Mouse (Mus musculus) cortical plate, adult 2 months (tissue): ENCODE measurements around the gene Hivep2.

Source experiments
- CTCF ChIP-seq: fragments of 200-500 bp; IDR thresholded peaks from 2 replicates; pipeline ENCODE4 v1.5.1; 2011; ENCODE audit warnings: mild to moderate bottlenecking, control low read depth, low read length; ENCODE audit not compliant: insufficient read depth; ENCODE audit errors: extremely low read depth
- POLR2A ChIP-seq: fragments of 200-500 bp; IDR thresholded peaks from 2 replicates; pipeline ENCODE4 v1.6.1; 2011; ENCODE audit warnings: mild to moderate bottlenecking, low read length, control low read depth; ENCODE audit not compliant: insufficient read depth; ENCODE audit errors: extremely low read depth

DNA sequence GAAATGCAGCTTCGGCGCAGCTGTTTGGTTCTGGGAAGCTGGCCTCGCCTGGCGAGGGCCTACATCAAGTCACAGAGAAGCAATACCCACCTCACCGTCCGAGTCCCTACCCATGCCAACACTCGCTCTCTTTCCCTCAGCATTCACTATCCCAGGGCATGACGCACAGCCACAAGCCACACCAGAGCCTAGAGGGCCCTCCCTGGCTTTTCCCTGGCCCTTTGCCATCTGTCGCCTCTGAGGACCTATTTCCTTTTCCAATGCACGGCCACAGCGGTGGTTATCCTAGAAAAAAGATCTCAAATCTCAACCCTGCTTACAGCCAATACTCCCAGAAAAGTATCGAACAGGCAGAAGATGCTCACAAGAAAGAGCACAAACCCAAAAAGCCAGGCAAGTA is 162.0 kb downstream of the Hivep2 start:
- TF ChIP-seq CTCF (no peak), POLR2A (no peak)
